Comparison of ENCODE assay signal across 12 mouse cellular contexts in genomic region chr2:167602978-167603377, GRCm38 (mm10). TPM values are rescaled to one million over a fixed set of nuclear protein-coding genes. Genes with fewer than 3 reads are reported as not detected.
A peak's percentile ranks its signal among the peaks of the same experiment; 100 is the strongest.
DNase-seq lines count a peak whose midpoint lies in the region; ATAC-seq and TF ChIP-seq lines count a peak whose summit lies in the region.
"Had no signal": no experiment of that assay in that cellular context is flagged by ENCODE, and none has a peak within 500 bp of the region (broad histone marks: within the 10 kb centered on the region; RNA-seq: fewer than 3 reads in every experiment).

No protein-coding gene starts in this region.

- H3K9ac ChIP-seq in forebrain, postnatal 0 days = no peak overlapping the region
- no peak overlapping the region for H3K9ac ChIP-seq in forebrain, embryonic 11.5 days (ENCODE audit: low read length)
- no peak overlapping the region for H3K9ac ChIP-seq in limb, embryonic 11.5 days (ENCODE audit: low read length)
- H3K9ac ChIP-seq: stomach, embryonic 15.5 days had no signal

- no peaks in the 10 kb centered on the region for H3K27me3 ChIP-seq in forebrain, postnatal 0 days (ENCODE audit: insufficient read depth, low read length)
- H3K27me3 ChIP-seq in forebrain, embryonic 11.5 days (ENCODE audit: control insufficient read depth, insufficient read depth, low read length) = no peaks in the 10 kb centered on the region
- H3K27me3 ChIP-seq in limb, embryonic 11.5 days (ENCODE audit: control insufficient read depth, insufficient read depth, low read length) = no peaks in the 10 kb centered on the region

- H3K27ac ChIP-seq in forebrain, postnatal 0 days (ENCODE audit: low read depth, low read length) = no peak overlapping the region
- H3K27ac ChIP-seq in forebrain, embryonic 11.5 days (ENCODE audit: low read depth, low read length) = no peak overlapping the region
- no peak overlapping the region for H3K27ac ChIP-seq in layer of hippocampus, adult 2 months
- H3K27ac ChIP-seq in limb, embryonic 11.5 days (replicated peaks; ENCODE audit: low read depth, low read length) = no peak overlapping the region
- H3K27ac ChIP-seq: stomach, embryonic 15.5 days had no signal

- no peak for ATAC-seq in forebrain, postnatal 0 days
- ATAC-seq in forebrain, embryonic 11.5 days (replicated peaks; ENCODE audit: low FRiP score) = no peak
- peak; percentile 36; the same call in 1 of the 2 replicates for ATAC-seq in limb, embryonic 11.5 days (ENCODE audit: insufficient number of reproducible peaks, low FRiP score, low TSS enrichment, low read depth)

- no peaks in the 10 kb centered on the region for H3K4me1 ChIP-seq in forebrain, postnatal 0 days (ENCODE audit: insufficient read depth)
- 0 out of 2 replicates have a peak, but pooled peaks cover 2% of the 10 kb centered on the region for H3K4me1 ChIP-seq in forebrain, embryonic 11.5 days (replicated peaks; ENCODE audit: control insufficient read depth, insufficient read depth, low read length)
- peaks cover 14% of the 10 kb centered on the region for H3K4me1 ChIP-seq in limb, embryonic 11.5 days (ENCODE audit: control insufficient read depth, insufficient read depth, low read length)

- peaks cover 6% of the 10 kb centered on the region; the same call in 1 of the 2 replicates for H3K36me3 ChIP-seq in forebrain, postnatal 0 days (ENCODE audit: insufficient read depth)
- no peaks in the 10 kb centered on the region for H3K36me3 ChIP-seq in forebrain, embryonic 11.5 days (ENCODE audit: control insufficient read depth, insufficient read depth, low read length)
- H3K36me3 ChIP-seq in limb, embryonic 11.5 days (ENCODE audit: control insufficient read depth, insufficient read depth, low read length) = peaks cover 3% of the 10 kb centered on the region; the same call in 1 of the 2 replicates
- H3K36me3 ChIP-seq: stomach, embryonic 15.5 days had no signal

- 50% methylated on average over 5 of the region's 5 CpGs for WGBS in forebrain, postnatal 0 days
- WGBS in forebrain, embryonic 11.5 days = 44% methylated on average over 5 of the region's 5 CpGs
- WGBS in limb, embryonic 11.5 days = 39% methylated on average over 5 of the region's 5 CpGs

- no peak overlapping the region for H3K4me2 ChIP-seq in forebrain, postnatal 0 days (ENCODE audit: low read depth)
- H3K4me2 ChIP-seq in forebrain, embryonic 11.5 days (ENCODE audit: low read depth, low read length, severe bottlenecking) = no peak overlapping the region
- no peak overlapping the region for H3K4me2 ChIP-seq in limb, embryonic 11.5 days (ENCODE audit: low read depth, severe bottlenecking)
- H3K4me2 ChIP-seq: stomach, embryonic 15.5 days had no signal

- no peaks in the 10 kb centered on the region for H3K9me3 ChIP-seq in forebrain, postnatal 0 days (ENCODE audit: low read length)
- no peaks in the 10 kb centered on the region for H3K9me3 ChIP-seq in forebrain, embryonic 11.5 days (ENCODE audit: control insufficient read depth, low read length)
- H3K9me3 ChIP-seq in limb, embryonic 11.5 days (ENCODE audit: control insufficient read depth, low read length) = no peaks in the 10 kb centered on the region
- H3K9me3 ChIP-seq: stomach, embryonic 15.5 days had no signal

- TF ChIP-seq CTCF in forebrain, postnatal 0 days (IDR thresholded peaks at IDR 0.05; ENCODE audit: low read depth) = peak; percentile 14; the same call in 1 of the 2 replicates
- TF ChIP-seq CTCF in layer of hippocampus, adult 2 months (conservative IDR thresholded peaks at IDR 0.05) = peak; percentile 32

- no peak for DNase-seq in forebrain, postnatal 0 days
- DNase-seq in forebrain, embryonic 11.5 days (ENCODE audit: low spot score) = no peak
- no peak for DNase-seq in layer of hippocampus, adult 2 months (ENCODE audit: low spot score in 2 of 2)
- no peak for DNase-seq in layer of hippocampus, adult 8-10 months (ENCODE audit: low spot score in 2 of 2)
- peak; percentile 79 for DNase-seq in NIH3T3 (ENCODE audit: low read depth)
- DNase-seq in limb, embryonic 11.5 days (ENCODE audit: low spot score) = peak; percentile 64
- DNase-seq in ovary, adult 18-20 months (ENCODE audit: low spot score) = no peak
- DNase-seq in right cerebral cortex, postnatal 4 days = no peak
- DNase-seq: gastrocnemius, postnatal 10 days; layer of hippocampus, adult 9-11 months had no signal

- H3K4me3 ChIP-seq in forebrain, postnatal 0 days (ENCODE audit: low read depth, low read length) = no peak overlapping the region
- no peak overlapping the region for H3K4me3 ChIP-seq in forebrain, embryonic 11.5 days (ENCODE audit: low read depth, low read length)
- no peak overlapping the region for H3K4me3 ChIP-seq in layer of hippocampus, adult 2 months
- H3K4me3 ChIP-seq in limb, embryonic 11.5 days (ENCODE audit: low read depth, low read length) = no peak overlapping the region
- H3K4me3 ChIP-seq: stomach, embryonic 15.5 days had no signal

RNA-seq across cellular contexts. Expression of gene Ube2v1, which starts 28.9 kb away (rescaled TPM):
- 161 TPM in 2 replicates for total RNA-seq in forebrain, postnatal 0 days (2014; rRNA removed)
- polyA plus RNA-seq in forebrain, postnatal 0 days (2015; fragmentation: Nextera tagmentation; extraction: Ambion mirVana) = 328 and 369 TPM in 2 replicates
- 333 and 334 TPM in 2 replicates for polyA plus RNA-seq in forebrain, embryonic 11.5 days (2014; fragmentation: Nextera tagmentation; extraction: Ambion mirVana)
- 100 to 1,000 TPM; 216 to 232 TPM for total RNA-seq in layer of hippocampus, adult 2 months (2021)
- 100 to 1,000 TPM; 196 to 224 (median 216) TPM for total RNA-seq in layer of hippocampus, adult 8-10 months (2022)
- polyA plus RNA-seq in limb, embryonic 11.5 days (2014; fragmentation: Nextera tagmentation; extraction: Ambion mirVana) = 264 and 267 TPM in 2 replicates

RNA-seq across cellular contexts. Expression of gene Gm20431, which starts 58.3 kb away (rescaled TPM):
- not detected in 2 replicates for total RNA-seq in forebrain, postnatal 0 days (2014; rRNA removed)
- 7.5 and 9.7 TPM in 2 replicates for polyA plus RNA-seq in forebrain, postnatal 0 days (2015; fragmentation: Nextera tagmentation; extraction: Ambion mirVana)
- polyA plus RNA-seq in forebrain, embryonic 11.5 days (2014; fragmentation: Nextera tagmentation; extraction: Ambion mirVana) = 6.6 and 15.1 TPM in 2 replicates
- total RNA-seq in layer of hippocampus, adult 2 months (2021) = 10 to 100 TPM; 36.5 to 44.2 TPM
- 10 to 100 TPM; 35.0 to 46.6 (median 40.9) TPM for total RNA-seq in layer of hippocampus, adult 8-10 months (2022)
- 4.9 and 7.7 TPM in 2 replicates for polyA plus RNA-seq in limb, embryonic 11.5 days (2014; fragmentation: Nextera tagmentation; extraction: Ambion mirVana)
- total RNA-seq: common myeloid progenitor, adult 5-6 weeks had no signal

Comparison
In these comparisons a context has a peak if more than half of its experiments do, and no peak if none do; other contexts are left out.
1. DNase-seq: peak in NIH3T3 (single experiment) and limb, embryonic 11.5 days (single experiment); none in forebrain, postnatal 0 days (single experiment), forebrain, embryonic 11.5 days (single experiment), layer of hippocampus, adult 2 months (0 of 2), layer of hippocampus, adult 8-10 months (0 of 2), ovary, adult 18-20 months (single experiment) and right cerebral cortex, postnatal 4 days (single experiment).
2. RNA of gene Gm20431, which starts 58.3 kb away (total RNA-seq): 36.5 to 44.2 TPM in layer of hippocampus, adult 2 months and 35.0 to 46.6 TPM in layer of hippocampus, adult 8-10 months; not detected in forebrain, postnatal 0 days; every median in the first group is over 10 times any median in the second.